Mouse (Mus musculus): ENCODE results near the gene Spef2. TPM values are rescaled to one million over a fixed set of nuclear protein-coding genes. Genes with fewer than 3 reads are reported as not detected.
A peak's percentile ranks its signal among the peaks of the same experiment; 100 is the strongest.
"Not testable (repeated sequence)": the region's sequence is repeated elsewhere in the genome, so short reads cannot be mapped to it uniquely, and the experiment has no call there.

Spef2 gene
- polyA plus RNA-seq (2012; rRNA removed), result 5.0 and 5.9 TPM in 2 replicates

GRCm38 (mm10) chr15:9748359-9749102 lies at the start of gene Spef2:
TSS of gene Spef2 (minus strand) at chr15:9748868.
- Histone ChIP-seq H3K4me3 (ENCODE audit: control insufficient read depth, low read depth, low read length) (peak within 1 kb of the TSS; percentile 92), H3K4me1 (ENCODE audit: control insufficient read depth, insufficient read depth, low read length) (no peaks in the 10 kb centered on the region), H3K36me3 (ENCODE audit: control insufficient read depth, insufficient read depth, low read length) (no peaks in the 10 kb centered on the region), H3K27ac (ENCODE audit: control insufficient read depth, insufficient read depth, low read depth, low read length) (peak within 1 kb of the TSS; percentile 50; the same call in 1 of the 2 replicates), H3K27me3 (ENCODE audit: control insufficient read depth, insufficient read depth, low read length) (no peaks in the 10 kb centered on the region)
- TF ChIP-seq CTCF (IDR thresholded peaks at IDR 0.05; ENCODE audit: control insufficient read depth, insufficient read depth, insufficient replicate concordance, low read depth, low read length), result 0 out of 2 replicates have a peak, but pooled peaks have one; percentile 17
- TF ChIP-seq POLR2A (IDR thresholded peaks at IDR 0.05; ENCODE audit: control insufficient read depth, low read depth, low read length), result peak; percentile 79; the same call in 1 of the 2 replicates

- H3K4me3 ChIP-seq (ENCODE audit: control insufficient read depth, low read depth, low read length), result no peak overlapping the region
- H3K27ac ChIP-seq (ENCODE audit: control insufficient read depth, insufficient read depth, low read depth, low read length), result no peak overlapping the region
- H3K27me3 ChIP-seq (ENCODE audit: control insufficient read depth, insufficient read depth, low read length), result no peaks in the 10 kb centered on the region
- H3K36me3 ChIP-seq (ENCODE audit: control insufficient read depth, insufficient read depth, low read length), result no peaks in the 10 kb centered on the region
- TF ChIP-seq POLR2A (IDR thresholded peaks at IDR 0.05; ENCODE audit: control insufficient read depth, low read depth, low read length) (no peak), CTCF (IDR thresholded peaks at IDR 0.05; ENCODE audit: control insufficient read depth, insufficient read depth, insufficient replicate concordance, low read depth, low read length) (no peak)
- H3K4me1 ChIP-seq (ENCODE audit: control insufficient read depth, insufficient read depth, low read length), result no peaks in the 10 kb centered on the region
Observed at GRCm38 (mm10) chr15:9794131-9794530, 45.5 kb upstream of the Spef2 start.

DNA sequence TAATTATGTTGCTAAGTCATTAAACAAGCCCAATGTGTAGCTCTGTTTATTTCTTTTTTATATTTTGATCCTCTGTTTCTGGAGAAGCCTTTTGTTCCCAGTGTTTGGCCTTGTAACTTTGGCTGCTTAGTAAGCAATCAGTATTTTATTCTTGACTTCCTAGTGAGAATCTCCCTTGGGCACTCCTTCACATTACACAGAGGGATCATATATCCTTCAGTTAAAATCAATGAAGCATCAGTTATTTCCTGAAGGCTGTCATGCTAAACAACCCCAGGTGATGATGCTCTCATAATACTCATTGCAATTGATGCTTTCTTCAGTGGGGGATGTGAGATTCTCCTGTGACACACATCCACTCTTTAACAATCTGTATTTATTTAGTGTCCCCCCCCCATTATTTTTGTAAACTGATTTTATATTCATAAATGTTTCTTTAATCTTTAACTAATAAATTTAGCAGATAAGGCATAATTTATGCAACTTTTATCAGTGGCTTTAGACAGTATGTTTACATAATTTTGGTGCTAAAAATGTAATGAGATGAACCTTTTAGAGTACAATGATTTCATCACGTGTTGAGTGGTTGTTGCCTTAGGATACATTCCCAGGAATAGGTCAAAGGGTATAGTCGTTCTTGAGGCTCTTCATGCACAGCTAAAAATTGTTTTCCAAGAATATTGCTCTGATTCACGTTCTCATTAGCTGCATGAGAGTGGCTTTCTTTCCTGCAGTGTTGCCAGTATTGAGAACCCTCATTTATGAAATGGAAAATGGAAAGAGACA lies 39.8 kb upstream of the Spef2 start:
- Histone ChIP-seq H3K36me3 (ENCODE audit: control insufficient read depth, insufficient read depth, low read length) (no peaks in the 10 kb centered on the region), H3K27ac (ENCODE audit: control insufficient read depth, insufficient read depth, low read depth, low read length) (no peak overlapping the region), H3K4me3 (ENCODE audit: control insufficient read depth, low read depth, low read length) (no peak overlapping the region), H3K4me1 (ENCODE audit: control insufficient read depth, insufficient read depth, low read length) (no peaks in the 10 kb centered on the region), H3K27me3 (ENCODE audit: control insufficient read depth, insufficient read depth, low read length) (no peaks in the 10 kb centered on the region)
- TF ChIP-seq POLR2A (IDR thresholded peaks at IDR 0.05; ENCODE audit: control insufficient read depth, low read depth, low read length) (no peak), CTCF (IDR thresholded peaks at IDR 0.05; ENCODE audit: control insufficient read depth, insufficient read depth, insufficient replicate concordance, low read depth, low read length) (no peak)

DNA sequence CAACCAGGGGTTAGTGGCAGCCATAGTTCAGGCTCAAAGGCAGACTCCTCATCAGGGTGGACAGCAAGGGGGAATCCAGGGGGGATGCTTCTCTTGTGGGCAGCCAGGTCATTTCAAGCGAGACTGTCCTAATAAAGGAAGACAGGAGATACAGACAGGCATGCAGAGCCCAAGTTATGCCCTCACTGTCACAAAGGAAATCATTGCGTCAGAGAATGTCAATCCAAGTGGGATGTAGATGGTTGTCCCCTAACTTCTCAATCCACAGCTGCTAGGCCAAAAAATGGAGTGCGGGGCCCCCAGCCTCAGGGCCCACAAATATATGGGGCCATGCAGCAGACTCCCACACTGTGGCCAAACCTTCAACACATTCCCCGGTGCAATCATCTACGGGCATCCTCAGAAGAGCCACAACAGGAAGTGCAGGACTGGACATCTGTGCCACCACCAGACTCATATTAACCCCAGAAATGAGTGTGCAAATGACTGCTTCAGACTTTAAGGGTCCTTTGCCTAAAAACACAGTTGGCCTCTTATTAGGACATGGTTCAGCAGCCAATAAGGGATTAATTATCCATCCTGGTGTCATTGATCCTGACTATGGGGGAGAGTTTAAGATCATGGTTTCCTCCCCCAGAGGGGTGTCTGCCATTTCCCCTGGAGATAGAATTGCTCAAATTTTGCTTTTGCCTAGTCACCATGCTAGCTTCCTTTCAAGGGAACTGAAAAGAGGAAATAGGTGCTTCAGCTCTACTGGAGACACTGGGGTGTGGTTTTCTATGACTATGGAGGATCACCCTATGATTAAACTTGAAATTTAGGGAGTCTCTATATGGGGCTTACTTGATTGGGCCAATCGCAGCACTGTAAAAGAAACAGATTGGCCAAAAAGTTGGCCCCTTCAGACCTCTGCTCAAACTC lies 25.8 kb upstream of the Spef2 start:
- H3K36me3 ChIP-seq (ENCODE audit: control insufficient read depth, insufficient read depth, low read length); H3K27me3 ChIP-seq (ENCODE audit: control insufficient read depth, insufficient read depth, low read length); H3K4me3 ChIP-seq (ENCODE audit: control insufficient read depth, low read depth, low read length); H3K4me1 ChIP-seq (ENCODE audit: control insufficient read depth, insufficient read depth, low read length); H3K27ac ChIP-seq (ENCODE audit: control insufficient read depth, insufficient read depth, low read depth, low read length): not testable (repeated sequence)

- H3K4me3 ChIP-seq (ENCODE audit: control insufficient read depth, low read depth, low read length), result no peak overlapping the region
- TF ChIP-seq POLR2A (IDR thresholded peaks at IDR 0.05; ENCODE audit: control insufficient read depth, low read depth, low read length) (no peak), CTCF (IDR thresholded peaks at IDR 0.05; ENCODE audit: control insufficient read depth, insufficient read depth, insufficient replicate concordance, low read depth, low read length) (no peak)
- H3K27ac ChIP-seq (ENCODE audit: control insufficient read depth, insufficient read depth, low read depth, low read length), result no peak overlapping the region
- H3K36me3 ChIP-seq (ENCODE audit: control insufficient read depth, insufficient read depth, low read length), result no peaks in the 10 kb centered on the region
- H3K4me1 ChIP-seq (ENCODE audit: control insufficient read depth, insufficient read depth, low read length), result no peaks in the 10 kb centered on the region; the same call in 1 of the 2 replicates
- no peaks in the 10 kb centered on the region for H3K27me3 ChIP-seq (ENCODE audit: control insufficient read depth, insufficient read depth, low read length)
Observed at GRCm38 (mm10) chr15:9768184-9768918, 19.7 kb upstream of the Spef2 start.

GRCm38 (mm10) chr15:9767034-9767433 lies 18.4 kb upstream of the Spef2 start:
- TF ChIP-seq CTCF (IDR thresholded peaks at IDR 0.05; ENCODE audit: control insufficient read depth, insufficient read depth, insufficient replicate concordance, low read depth, low read length) (no peak), POLR2A (IDR thresholded peaks at IDR 0.05; ENCODE audit: control insufficient read depth, low read depth, low read length) (no peak)
- Histone ChIP-seq H3K4me1 (ENCODE audit: control insufficient read depth, insufficient read depth, low read length) (no peaks in the 10 kb centered on the region), H3K27ac (ENCODE audit: control insufficient read depth, insufficient read depth, low read depth, low read length) (no peak overlapping the region)

More at GRCm38 (mm10) chr15:9767034-9767433, 18.4 kb upstream of the Spef2 start:
- H3K27me3 ChIP-seq (ENCODE audit: control insufficient read depth, insufficient read depth, low read length), result no peaks in the 10 kb centered on the region
- no peak overlapping the region for H3K4me3 ChIP-seq (ENCODE audit: control insufficient read depth, low read depth, low read length)
- H3K36me3 ChIP-seq (ENCODE audit: control insufficient read depth, insufficient read depth, low read length), result no peaks in the 10 kb centered on the region

Measured in testis, adult 2 months (tissue).